Mouse (Mus musculus) urinary bladder, postnatal 10 days (tissue): ENCODE data around the gene Scfd2.

ENCODE experiments used
- DNase-seq: peaks from one replicate; pipeline ENCODE4 v3.0.0; 2022; ENCODE audit warnings: low spot score

Gene Scfd2

GRCm38 (mm10) chr5:74531630-74532280, at the start of gene Scfd2:
Gene Scfd2, minus strand, starts transcription at chr5:74531759.
- peak; percentile 91 for DNase-seq

GRCm38 (mm10) chr5:74571767-74572166, 40.2 kb upstream of the Scfd2 start:
- no peak for DNase-seq

- DNase-seq, result no peak
These were observed 29.6 kb upstream of the Scfd2 start for GRCm38 (mm10) chr5:74561151-74561550.

- no peak for DNase-seq
These were observed 18.0 kb upstream of the Scfd2 start for GRCm38 (mm10) chr5:74549566-74549965.

GRCm38 (mm10) chr5:74545606-74546005, 14.0 kb upstream of the Scfd2 start:
- no peak for DNase-seq

- no peak for DNase-seq
These were observed 4.8 kb upstream of the Scfd2 start for GRCm38 (mm10) chr5:74536180-74536947.

GRCm38 (mm10) chr5:74535240-74536021, 3.9 kb upstream of the Scfd2 start, which contains the start of gene Fip1l1:
Gene Fip1l1, plus strand, starts transcription at chr5:74535449.
- peak; percentile 65 for DNase-seq

- no peak for DNase-seq
These were observed 774 bp downstream of the Scfd2 start for GRCm38 (mm10) chr5:74530785-74531184.

- DNase-seq, result no peak
These were observed 4.5 kb downstream of the Scfd2 start for GRCm38 (mm10) chr5:74527025-74527424.

GRCm38 (mm10) chr5:74511686-74512085, 19.9 kb downstream of the Scfd2 start:
- no peak for DNase-seq

GRCm38 (mm10) chr5:74492705-74493104, 38.9 kb downstream of the Scfd2 start:
- DNase-seq, result no peak

- no peak for DNase-seq
These were observed 46.9 kb downstream of the Scfd2 start for GRCm38 (mm10) chr5:74484646-74485045.

GRCm38 (mm10) chr5:74482633-74483032, 48.9 kb downstream of the Scfd2 start:
- DNase-seq, result no peak

GRCm38 (mm10) chr5:74482034-74482433, 49.5 kb downstream of the Scfd2 start:
- DNase-seq, result no peak

GRCm38 (mm10) chr5:74480409-74480808, 51.1 kb downstream of the Scfd2 start:
- no peak for DNase-seq

- DNase-seq, result no peak
These were observed 51.6 kb downstream of the Scfd2 start for GRCm38 (mm10) chr5:74479947-74480346.

GRCm38 (mm10) chr5:74479157-74479556, 52.4 kb downstream of the Scfd2 start:
- DNase-seq, result no peak

- no peak for DNase-seq
These were observed 55.0 kb downstream of the Scfd2 start for GRCm38 (mm10) chr5:74476551-74476950.

GRCm38 (mm10) chr5:74473117-74473516, 58.4 kb downstream of the Scfd2 start:
- DNase-seq, result no peak

GRCm38 (mm10) chr5:74470819-74471218, 60.7 kb downstream of the Scfd2 start:
- DNase-seq, result no peak

- DNase-seq, result no peak
These were observed 61.9 kb downstream of the Scfd2 start for GRCm38 (mm10) chr5:74469620-74470019.

- no peak for DNase-seq
These were observed 63.8 kb downstream of the Scfd2 start for GRCm38 (mm10) chr5:74467753-74468152.

- no peak for DNase-seq
These were observed 74.8 kb downstream of the Scfd2 start for GRCm38 (mm10) chr5:74456759-74457158.
